Mouse (Mus musculus) heart, postnatal 14 days (tissue): Measurements from ENCODE around the gene Dstn. TPM values are rescaled to one million over a fixed set of nuclear protein-coding genes. Genes with fewer than 3 reads are reported as not detected.

Experiments used
- DNase-seq, 2 experiments: peaks; one replicate each; pipeline ENCODE4 v3.0.0; 2021 to 2022
- intact Hi-C: fragments of 180-260 bp; cut with DNase I; formaldehyde crosslinking; loops from one replicate; pipeline ENCODE4 v1.15.1; 2025
- total RNA-seq, 2 experiments: library from RNA; stranded (reverse); gene quantifications; 2 replicates each; pipeline ENCODE4 v1.2.3; 2021

Dstn gene
- total RNA-seq, 2 experiments from 2014 or later, result 321 to 347 TPM

DNA sequence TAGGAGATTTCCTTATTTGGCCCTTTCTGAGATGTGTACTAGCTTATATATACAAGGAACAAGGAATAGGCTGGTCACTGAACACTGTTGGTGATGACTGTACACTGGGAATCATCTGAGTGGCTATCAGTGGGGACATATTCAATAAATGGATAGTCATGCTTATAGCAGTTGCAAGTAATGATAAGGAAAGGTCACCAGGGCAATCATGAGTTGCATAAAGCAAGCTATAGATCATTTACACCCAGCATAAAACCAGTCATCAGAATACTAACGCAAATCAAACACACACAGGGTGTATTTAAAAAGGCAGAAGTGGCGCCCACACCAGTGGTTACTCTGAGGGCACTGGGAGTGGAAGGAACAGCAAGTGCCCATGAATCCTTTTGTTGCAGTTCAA is 2.9 kb upstream of the Dstn start:
- no peak for DNase-seq
- intact Hi-C loops, result loop anchor here (2.0 kb wide), 1 partner anchor 41 kb away; no protein-coding TSS in a partner anchor

DNA sequence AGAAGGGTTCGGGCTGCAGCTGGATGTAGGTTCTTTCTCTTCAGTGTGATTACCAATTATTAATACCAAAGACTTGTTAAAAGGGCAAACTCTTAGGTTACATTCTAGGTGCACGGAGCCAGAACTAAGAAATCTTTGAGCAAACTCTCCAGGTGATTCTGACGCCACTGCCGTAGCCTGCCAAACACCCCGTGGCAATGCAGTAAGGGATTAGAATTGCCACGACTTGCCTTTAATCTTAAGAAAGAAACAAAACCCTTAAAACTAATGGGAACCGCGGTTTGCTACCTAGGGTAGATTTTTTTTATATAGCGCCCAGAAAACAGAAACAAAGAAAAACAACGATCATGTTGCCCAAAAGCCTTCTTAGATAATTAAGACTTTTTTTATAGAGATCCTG is 899 bp upstream of the Dstn start:
- intact Hi-C loops, result loop anchor here (2.0 kb wide), 1 partner anchor 91 kb away; no protein-coding TSS in a partner anchor

DNA sequence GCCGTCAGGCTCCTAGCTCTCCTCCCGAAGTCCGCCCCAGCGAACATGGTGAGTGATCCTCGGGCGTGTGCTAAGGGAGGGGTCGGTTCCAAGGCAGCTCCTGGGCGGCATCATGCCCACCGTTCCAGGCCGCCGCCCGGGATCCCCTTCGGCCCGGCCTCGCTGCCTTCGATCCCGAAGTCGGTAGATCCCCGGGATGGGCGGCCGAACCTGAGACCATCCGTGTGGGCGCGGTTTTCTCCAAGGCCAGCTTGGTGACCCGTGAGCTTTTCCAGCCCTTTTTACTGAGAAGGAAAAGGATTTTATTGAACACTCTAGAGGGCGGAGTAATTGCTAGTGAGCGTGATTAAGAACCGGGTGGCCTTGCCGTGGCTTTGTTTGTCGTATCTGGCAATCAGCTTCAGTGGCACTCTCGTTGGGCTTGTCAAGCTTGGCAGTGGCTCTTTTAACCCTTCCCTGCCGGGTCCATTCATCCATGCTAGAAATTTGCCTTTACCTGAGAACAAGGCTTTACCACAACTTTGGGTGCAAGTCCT is 548 bp downstream of the Dstn start:
- intact Hi-C loops, result loop anchor here (2.0 kb wide), 1 partner anchor 89 kb away; no protein-coding TSS in a partner anchor
- peak in 1 of 2 experiments; percentile 54 for DNase-seq

More for the DNA sequence above, 899 bp upstream of the Dstn start:
- no peak for DNase-seq

DNA sequence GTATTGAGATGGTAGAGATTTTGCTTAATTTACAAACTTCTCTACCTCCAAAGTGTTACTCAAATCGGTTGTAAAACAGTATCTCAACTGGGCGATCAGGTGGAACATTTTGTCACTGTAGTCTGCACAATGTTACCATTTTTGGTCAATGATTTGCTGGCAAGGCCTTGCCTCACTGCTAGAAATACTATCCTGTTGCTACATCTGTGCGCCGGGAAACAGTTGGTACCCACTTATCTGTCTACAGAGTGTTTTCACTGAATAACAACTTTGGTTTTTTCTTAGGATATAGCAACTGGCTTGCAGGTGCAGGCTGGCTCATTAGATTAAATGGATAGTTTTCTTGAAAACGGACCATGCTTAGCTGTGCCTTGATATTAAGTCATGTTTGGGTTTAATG is 1.1 kb downstream of the Dstn start:
- DNase-seq, result no peak
- intact Hi-C loops, result no loop called here

DNA sequence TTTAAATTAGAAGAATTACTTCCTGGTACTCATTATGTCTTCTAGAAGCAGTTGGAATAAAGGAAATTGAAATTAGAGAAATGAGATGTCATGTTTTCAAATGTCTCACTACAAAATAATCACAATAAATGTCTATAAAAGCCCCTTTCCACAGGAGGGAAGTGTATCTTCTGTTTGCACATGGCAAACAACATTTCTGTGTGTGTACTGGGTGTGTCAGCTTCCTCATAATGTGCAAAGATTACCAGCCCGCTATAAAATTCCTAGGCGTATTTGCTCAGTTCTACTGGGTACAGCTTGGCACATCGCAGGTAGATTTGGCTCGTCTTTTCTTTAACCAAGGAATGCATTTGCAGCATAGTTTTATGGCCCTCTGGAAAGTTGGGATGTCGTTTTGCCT is 2.5 kb downstream of the Dstn start:
- intact Hi-C loops, result no loop called here

DNA sequence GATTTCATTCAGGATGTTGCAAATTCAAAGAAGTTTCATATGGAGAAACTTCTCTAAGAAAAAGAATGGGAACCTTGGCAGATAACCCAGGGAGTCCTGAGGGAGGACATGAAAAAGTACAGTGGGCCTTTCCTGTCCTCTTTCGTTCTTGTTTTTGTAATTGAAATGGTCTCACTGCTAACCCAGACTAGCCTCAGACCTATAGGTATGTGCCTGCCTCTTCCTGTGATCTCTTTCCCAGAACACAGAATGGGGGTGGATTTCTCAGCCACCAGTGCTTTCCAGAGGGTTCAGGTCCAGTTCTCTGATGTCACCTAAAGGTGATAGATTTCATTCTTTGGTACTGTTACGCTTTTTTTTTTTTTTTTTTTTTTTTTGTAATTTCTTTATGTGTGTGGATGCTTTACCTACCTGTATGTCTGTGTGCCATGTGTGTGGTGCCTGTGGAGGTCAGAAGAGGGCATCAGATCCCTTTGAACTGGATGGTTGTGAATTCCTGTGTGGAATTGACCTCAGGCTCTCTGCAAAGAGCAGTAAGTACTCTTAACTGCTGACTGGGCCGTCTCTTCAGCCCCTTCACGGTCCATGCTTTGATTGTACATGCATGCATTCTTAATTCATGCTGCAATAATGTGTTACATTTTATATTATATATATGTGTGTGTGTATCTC is 3.8 kb downstream of the Dstn start:
- no peak for DNase-seq
- intact Hi-C loops, result no loop called here

More for the DNA sequence above, 2.5 kb downstream of the Dstn start:
- no peak for DNase-seq

DNA sequence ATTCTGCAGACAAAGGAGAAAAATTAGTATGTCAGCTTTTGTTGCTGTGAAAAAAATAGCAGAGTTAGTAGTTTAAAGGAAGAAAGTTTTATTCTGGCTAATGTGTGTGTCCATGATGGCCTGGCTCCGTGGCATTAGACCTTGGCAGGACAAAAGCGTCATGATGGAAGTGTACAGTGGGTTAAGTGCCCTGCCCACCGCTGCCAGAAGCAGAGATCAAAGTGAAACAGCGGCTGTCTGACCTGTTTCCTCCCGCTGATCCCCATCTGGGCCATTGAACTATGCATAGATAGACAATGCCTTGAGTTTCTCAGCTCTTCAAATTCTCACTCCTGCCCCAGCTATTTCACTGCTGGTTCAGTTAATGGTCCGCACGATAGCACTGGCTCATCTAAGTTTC is 9.0 kb downstream of the Dstn start:
- intact Hi-C loops, result no loop called here
- DNase-seq, result no peak

DNA sequence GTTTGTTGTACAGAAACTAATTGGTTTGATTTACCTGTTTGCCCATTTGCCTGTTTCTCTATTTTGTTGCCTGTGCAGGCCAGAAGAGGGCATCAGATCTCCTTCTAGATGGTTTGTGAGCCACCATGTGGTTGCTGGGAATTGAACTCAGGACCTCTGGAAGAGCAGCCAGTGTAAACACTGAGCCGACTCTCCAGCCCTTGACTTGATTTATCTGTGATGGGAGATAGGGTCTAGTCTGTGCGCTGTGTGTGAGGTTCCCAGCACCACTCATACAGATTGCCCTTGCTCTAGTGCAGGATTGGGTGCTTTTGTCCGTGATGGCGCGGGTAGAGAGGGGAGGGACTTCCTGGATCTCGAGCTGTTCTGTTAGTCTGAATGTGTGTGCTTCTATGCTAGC is 10.7 kb downstream of the Dstn start:
- intact Hi-C loops, result no loop called here
- DNase-seq, result no peak

DNA sequence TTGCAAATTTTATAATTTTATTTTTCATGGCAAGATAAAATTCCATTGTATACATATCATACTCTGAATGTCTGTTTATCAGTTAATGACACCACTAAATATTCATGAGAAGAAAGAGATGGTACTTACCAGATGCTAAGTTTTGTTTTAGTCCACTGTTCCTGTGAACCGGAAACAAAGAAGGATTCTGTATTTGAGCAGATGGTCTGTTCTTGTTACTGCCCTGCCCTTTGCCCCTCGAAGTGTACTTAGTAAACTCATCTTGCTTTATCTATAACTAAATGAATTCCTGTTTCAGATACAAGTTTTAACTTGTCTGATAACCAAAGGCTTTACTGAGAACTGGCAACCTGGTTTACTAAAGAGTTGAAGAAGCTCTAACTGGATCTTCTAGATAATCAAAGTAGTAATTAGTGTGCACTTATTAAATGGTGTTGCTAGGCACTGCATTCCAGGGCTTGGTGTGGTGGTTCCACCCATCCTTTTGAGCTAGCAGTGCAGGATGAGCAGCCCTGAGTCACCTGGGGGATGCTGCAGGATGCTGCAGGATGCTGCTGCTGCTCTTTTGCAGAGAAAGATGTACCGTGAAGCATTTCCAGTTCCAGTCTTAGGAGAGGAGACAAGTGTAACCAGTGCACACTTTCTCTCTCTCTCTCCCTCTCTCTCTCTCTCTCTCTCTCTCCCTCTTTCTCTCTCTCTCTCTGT is 14.6 kb downstream of the Dstn start:
- intact Hi-C loops, result no loop called here
- DNase-seq, result no peak

DNA sequence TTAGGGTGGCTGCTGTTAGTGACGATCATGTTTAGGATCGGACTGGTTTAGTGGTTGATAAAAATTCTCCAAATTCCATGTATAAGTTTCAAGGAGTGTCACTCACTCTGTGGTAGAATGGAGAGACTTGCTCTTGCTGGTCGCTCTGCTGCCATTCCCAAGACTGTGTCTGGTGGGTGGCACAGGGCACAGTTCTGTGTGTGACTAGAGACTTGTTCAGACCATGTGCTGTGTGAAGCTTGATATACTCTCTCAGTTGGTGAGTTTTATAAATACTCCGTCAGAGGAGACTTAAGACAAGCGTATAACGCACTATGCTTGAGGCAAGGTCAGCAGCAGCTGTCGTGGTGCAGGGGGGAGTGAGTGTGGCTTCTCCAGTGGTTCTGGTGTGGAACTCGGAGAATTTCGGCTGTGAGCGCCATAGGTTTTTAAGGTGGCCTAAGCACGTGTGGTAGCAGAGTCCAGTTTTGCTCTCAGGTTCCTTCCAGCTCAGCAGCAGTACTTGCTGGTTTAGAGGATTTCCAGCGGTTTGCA is 17.3 kb downstream of the Dstn start:
- DNase-seq, result no peak
- intact Hi-C loops, result no loop called here

DNA sequence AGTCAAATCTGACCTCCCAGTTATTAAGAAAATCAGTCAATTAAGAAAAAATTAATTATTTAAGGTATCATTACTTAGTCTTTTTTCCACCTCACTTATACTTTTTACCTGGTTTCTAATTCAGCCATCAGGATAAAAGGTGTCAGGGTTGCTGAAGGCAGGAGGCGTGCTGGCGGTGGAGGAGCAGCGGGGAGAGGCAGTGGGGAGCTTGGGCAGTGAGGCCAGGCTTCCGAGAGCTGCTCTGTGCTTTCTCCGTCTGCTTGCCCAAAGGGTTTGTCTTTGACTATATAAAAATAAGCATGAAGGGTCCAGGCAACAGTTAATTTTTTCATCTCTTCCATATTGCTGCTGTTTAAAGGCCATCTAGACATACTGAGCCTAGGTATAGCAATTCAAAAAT is 18.4 kb downstream of the Dstn start:
- intact Hi-C loops, result no loop called here
- DNase-seq, result no peak

DNA sequence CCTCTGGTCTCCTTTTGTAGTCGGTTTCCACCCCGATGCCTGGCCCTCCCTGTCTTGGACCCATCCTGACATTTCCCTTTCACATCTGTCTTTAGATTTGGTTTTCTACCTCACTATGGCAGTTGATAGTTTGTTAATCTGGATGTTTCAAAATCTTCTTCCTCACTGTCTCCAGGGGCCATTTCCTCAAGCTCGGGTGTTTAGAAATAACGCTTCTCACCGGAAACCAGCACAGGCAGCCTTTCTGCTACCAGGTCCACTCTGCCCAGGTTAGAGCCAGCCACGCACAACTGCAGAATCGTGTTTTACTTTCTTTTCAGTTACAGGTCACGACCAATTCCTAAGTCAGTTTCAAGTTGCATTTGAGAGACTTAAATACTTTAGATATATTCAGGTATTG is 19.3 kb downstream of the Dstn start:
- no peak for DNase-seq
- intact Hi-C loops, result no loop called here

DNA sequence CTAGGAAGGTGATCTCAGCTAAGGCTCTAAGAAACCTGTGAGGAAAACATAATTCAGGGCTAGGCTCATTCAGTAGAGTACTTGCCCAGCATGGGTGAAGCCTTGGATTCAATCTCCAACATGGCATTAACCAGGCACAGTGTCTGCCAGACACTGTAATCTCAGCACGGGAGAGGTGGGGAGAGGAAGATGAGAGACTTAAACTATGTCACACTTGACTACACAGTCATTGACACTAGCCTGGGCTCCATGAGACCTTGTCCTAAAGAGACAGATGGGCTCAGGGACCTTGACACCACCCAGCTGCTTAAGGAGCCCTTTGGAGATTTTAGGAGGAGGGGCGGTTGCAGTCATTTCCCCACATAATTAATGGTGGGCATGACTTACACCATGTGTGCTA is 22.7 kb downstream of the Dstn start:
- intact Hi-C loops, result no loop called here
- DNase-seq, result no peak

DNA sequence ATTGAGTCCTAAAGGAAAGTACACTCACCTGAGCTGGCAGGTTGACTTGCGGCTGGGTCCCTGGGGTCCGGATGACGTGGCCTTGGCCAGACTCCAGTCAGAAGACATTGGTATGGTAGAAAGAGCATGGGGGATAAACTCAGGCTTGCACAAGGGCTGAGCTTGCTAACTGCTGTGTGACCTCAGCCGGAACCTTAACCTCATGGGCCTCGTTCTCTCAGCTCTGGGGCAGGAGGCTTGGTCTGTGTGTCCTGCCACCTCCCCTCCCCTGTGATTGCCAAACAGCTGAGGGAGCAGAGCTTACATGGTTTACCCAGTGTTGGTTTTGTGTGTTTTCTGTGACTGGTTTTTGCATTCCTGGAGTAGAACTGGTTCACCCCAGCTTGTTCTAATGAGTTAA is 25.3 kb downstream of the Dstn start:
- intact Hi-C loops, result no loop called here
- DNase-seq, result no peak

DNA sequence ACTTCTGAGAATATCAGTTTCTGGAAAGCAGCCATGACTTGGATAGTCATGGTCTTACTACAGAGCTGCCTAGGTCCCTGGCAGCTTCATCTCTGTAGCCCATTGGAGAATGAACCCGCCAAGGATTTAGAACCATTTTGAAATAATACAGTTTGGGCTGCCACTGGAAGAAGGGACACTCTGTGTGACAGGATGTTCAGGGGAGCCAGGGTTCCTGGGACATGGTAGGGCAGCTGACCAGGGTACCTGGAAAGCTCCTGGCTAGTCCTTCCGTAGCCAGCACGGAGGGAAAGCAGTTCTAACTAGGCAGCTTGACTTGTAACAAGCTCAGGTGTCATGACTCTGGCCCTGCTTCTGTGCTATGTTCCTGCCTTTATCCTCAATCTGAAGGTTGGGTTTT is 29.7 kb downstream of the Dstn start:
- DNase-seq, result no peak
- intact Hi-C loops, result no loop called here

DNA sequence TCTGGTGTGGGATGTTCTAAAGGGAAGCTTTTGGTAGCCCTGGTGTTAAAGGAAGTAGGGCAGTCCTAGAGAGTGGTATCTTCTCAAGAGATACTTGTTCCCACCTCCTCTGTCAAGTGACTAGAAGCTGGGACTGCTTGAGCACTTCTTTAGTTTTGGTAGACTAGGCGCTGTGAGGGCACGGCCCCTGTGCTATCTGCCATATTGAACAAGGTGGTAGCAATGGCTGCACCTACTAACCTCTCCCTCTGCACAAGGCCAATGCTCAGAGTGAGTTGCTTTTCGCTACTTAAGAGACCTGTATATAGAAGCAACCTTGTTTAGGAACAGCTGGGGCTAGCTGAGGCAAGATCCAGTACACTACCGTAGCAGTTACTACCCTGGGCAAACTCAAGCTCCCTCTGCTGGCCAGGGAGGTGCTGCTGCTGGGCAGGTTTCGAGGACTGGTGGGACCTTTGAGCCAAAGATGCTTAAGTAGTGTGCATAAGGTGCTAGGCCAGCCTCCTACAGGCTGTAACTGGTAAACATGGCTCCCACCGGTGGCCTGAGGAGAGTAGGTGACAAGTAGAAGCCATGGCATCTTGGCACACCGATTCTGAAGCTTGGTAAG is 30.5 kb downstream of the Dstn start:
- peak in 1 of 2 experiments; percentile 40 for DNase-seq
- intact Hi-C loops, result no loop called here

DNA sequence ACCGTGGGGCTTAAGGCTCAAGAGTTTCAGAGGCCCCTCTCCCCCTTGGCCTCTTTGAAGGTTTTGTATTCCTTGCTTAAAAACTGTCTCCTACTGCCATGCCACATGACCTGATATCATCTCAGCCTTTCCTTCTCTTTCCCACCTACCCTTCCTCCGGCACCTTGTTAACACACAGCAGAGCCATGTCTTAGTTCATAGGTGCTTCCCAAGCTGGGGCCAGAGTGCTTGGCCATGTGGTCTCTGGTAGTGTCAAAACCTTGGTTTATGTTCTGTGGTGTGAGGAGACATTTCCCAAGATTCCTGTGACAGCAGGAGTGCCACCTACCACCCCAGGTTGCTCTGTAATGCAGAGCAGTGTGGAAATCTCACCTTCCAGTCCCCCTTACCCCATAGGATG is 31.3 kb downstream of the Dstn start:
- intact Hi-C loops, result no loop called here

DNA sequence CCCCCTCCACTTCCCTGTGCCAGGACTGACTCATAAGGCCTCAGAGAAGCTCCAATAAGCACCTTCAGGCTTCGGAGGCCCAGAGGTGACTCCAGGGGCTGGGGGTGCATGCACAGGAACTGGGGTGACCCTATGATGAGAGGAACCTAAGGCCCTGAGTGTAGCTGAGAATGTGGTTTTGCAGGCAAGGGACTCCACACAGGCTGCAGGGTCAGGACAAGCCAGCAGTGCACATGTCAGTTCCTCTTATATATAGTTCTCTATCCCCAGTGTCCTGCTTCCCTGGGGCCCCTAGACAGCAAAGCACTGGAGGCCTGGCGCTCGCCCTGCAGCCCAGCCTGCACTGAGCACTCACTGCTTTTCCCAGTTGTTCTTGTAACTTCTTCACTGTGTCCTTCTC is 32.9 kb downstream of the Dstn start:
- intact Hi-C loops, result no loop called here
- no peak for DNase-seq

More for the DNA sequence above, 31.3 kb downstream of the Dstn start:
- DNase-seq, result no peak

DNA sequence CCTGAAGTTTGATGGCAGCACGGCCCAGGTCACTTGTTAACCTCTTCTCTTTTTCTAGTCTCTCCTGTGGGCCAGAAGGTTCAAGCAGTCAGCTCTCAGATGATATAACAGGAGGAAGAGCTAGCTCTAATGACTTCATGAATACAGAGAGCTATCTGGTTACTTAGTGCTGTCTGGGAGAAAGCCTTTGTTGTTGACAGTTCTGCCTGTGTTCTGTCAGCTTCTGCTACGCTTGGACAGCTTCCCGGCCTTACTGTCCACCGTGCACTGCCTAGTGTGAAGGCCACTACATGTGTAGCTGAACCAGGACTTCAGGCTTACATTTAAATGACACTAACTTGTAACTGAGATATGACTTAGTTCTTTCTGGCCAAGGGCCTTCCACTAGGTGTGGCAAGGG is 33.3 kb downstream of the Dstn start:
- DNase-seq, result peak; percentile 37 to 52
- intact Hi-C loops, result no loop called here

DNA sequence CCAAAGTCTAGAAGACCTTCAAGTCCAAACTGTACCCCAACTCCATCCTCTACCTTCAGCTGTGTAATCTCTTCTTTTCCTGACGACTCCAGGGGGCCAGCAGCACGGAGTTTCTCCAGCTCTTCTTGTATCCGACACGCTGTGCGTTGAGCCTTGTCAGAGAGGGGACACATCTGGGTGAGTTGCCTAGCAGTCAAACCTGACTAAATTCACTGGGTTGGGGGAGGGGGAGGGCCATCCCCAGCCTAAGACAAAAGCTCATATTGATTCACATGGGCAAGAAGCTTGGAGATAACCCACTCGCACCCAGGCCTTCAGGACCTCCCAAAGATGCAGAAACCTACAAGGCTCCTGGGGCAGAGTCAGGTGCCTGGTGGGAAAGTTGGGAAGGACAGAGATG is 34.1 kb downstream of the Dstn start:
- DNase-seq, result no peak
- intact Hi-C loops, result no loop called here

DNA sequence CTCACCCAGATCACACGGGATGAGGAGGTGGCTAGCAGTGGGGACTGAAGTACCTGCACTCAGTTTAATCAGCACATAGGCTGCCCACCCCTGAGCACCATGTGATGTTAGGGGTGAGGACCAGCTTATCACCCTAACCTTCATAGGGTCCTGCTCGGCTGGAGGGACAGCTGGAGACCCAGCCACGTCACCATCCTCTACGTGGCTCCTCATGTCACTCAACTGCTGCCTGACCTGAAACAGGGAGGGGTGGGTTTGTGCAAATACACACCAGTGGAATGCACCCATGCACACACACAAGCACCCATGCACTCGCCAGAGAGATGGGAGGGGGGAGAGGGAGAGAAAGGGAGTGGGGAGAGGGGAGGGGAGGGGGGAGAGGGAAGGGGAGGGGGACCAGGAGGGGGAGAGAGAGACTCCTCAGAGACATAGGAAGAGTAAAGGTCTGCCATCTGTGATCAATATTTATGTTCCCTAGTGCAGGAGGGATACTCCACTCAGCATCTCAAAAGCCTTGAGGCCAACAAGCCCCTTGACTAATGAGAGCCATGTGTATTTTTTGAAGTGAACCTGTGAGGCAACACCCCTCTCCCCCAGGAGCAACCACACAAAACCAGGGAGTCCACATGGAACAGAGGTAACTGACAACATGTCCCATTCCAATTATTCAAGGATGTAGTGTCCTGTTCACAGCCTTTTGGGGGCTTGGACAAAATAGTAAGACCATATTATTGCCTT is 35.3 kb downstream of the Dstn start:
- no peak for DNase-seq
- intact Hi-C loops, result no loop called here
